Mouse (Mus musculus) neural tube, embryonic 14.5 days (tissue): Measurements from ENCODE around the gene Arl4a. TPM values are rescaled to one million over a fixed set of nuclear protein-coding genes. Genes with fewer than 3 reads are reported as not detected.

Source experiments
- ATAC-seq: fragments of 200-750 bp; cut with Nextera tagmentation; 2 replicates; pipeline ENCODE4 v1.8.0; 2017; ENCODE audit warnings: low read depth, mild to moderate bottlenecking, moderate TSS enrichment, moderate library complexity
- H3K27ac ChIP-seq: fragments of 300-500 bp; sonication (generic); 2 replicates; pipeline ENCODE4 v1.5.1; 2014; ENCODE audit warnings: low read depth, mild to moderate bottlenecking, control low read depth, low read length, moderate library complexity, mixed read lengths
- H3K27me3 ChIP-seq: fragments of 300-500 bp; sonication (generic); 2 replicates; pipeline ENCODE4 v1.6.1; 2014; ENCODE audit warnings: low read length; ENCODE audit not compliant: control insufficient read depth, insufficient read depth
- H3K36me3 ChIP-seq: fragments of 300-500 bp; sonication (generic); 2 replicates; pipeline ENCODE4 v1.6.1; 2014; ENCODE audit warnings: low read length, mixed read lengths; ENCODE audit not compliant: control insufficient read depth, insufficient read depth
- H3K4me1 ChIP-seq: fragments of 300-500 bp; sonication (generic); 2 replicates; pipeline ENCODE4 v1.6.1; 2014; ENCODE audit warnings: low read length; ENCODE audit not compliant: control insufficient read depth, insufficient read depth
- H3K4me2 ChIP-seq: fragments of 300-500 bp; sonication (generic); 2 replicates; pipeline ENCODE4 v1.6.1; 2014; ENCODE audit warnings: mild to moderate bottlenecking, low read depth, low read length, control low read depth
- H3K4me3 ChIP-seq: fragments of 300-500 bp; sonication (generic); 2 replicates; pipeline ENCODE4 v1.5.1; 2014; ENCODE audit warnings: low read depth, low read length, control low read depth, mixed read lengths
- H3K9ac ChIP-seq: fragments of 300-500 bp; sonication (generic); replicated peaks from 2 replicates; pipeline ENCODE4 v1.6.1; 2014; ENCODE audit warnings: low read depth, mild to moderate bottlenecking, control low read depth, low read length, mixed read lengths
- H3K9me3 ChIP-seq: fragments of 300-500 bp; sonication (generic); 2 replicates; pipeline ENCODE4 v1.6.1; 2016; ENCODE audit warnings: low read length; ENCODE audit not compliant: control insufficient read depth
- WGBS: fragments of 180-500 bp; shearing (Covaris S2); extraction: QIAGEN DNeasy Blood & Tissue Kit; methylation state at CpG from one replicate; pipeline ENCODE4 v1.1.7; 2014; 5-methylcytosine and 5-hydroxymethylcytosine counted together
- polyA plus RNA-seq: library from polyadenylated mRNA; unstranded; fragments of >200 nt; fragmentation: Nextera tagmentation; extraction: Ambion mirVana; gene quantifications from 2 replicates; pipeline ENCODE4 v1.2.1, GENCODE M21; 2014

Gene Arl4a
- polyA plus RNA-seq, 1 experiment from 2014 or later = 138 TPM

- Histone ChIP-seq H3K27ac (peak overlapping the region; percentile 19; the same call in 1 of the 2 replicates), H3K36me3 (no peaks in the 10 kb centered on the region), H3K4me2 (no peak overlapping the region), H3K9ac (no peak overlapping the region), H3K4me3 (no peak overlapping the region), H3K4me1 (peaks cover 2% of the 10 kb centered on the region; the same call in 1 of the 2 replicates), H3K9me3 (no peaks in the 10 kb centered on the region), H3K27me3 (no peaks in the 10 kb centered on the region)
- 42% methylated on average over 8 of the region's 8 CpGs for WGBS
- peak; percentile 80 for ATAC-seq
Observed at GRCm38 (mm10) chr12:39957931-39958671, 79.7 kb downstream of the Arl4a start.

GRCm38 (mm10) chr12:39956396-39956795 lies 81.4 kb downstream of the Arl4a start:
- peak; percentile 95 for ATAC-seq
- 13% methylated on average over 15 of the region's 15 CpGs for WGBS
- Histone ChIP-seq H3K4me1 (peaks cover 2% of the 10 kb centered on the region; the same call in 1 of the 2 replicates), H3K9me3 (no peaks in the 10 kb centered on the region), H3K36me3 (no peaks in the 10 kb centered on the region), H3K27me3 (no peaks in the 10 kb centered on the region), H3K27ac (peak overlapping the region; percentile 60; the same call in 1 of the 2 replicates), H3K4me3 (peak overlapping the region; percentile 19; the same call in 1 of the 2 replicates), H3K9ac (no peak overlapping the region; the same call in 1 of the 2 replicates), H3K4me2 (peak overlapping the region; percentile 39)

Other genes starting within 250 kb of the Arl4a start
- gene Scin, start 96.2 kb upstream of the Arl4a start, polyA plus RNA-seq = not detected in 2 replicates
- gene Lsmem1, start 161.5 kb upstream of the Arl4a start, polyA plus RNA-seq = 0.30 and 0.32 TPM in 2 replicates
- gene Ifrd1, start 210.5 kb upstream of the Arl4a start, polyA plus RNA-seq = 174 and 182 TPM in 2 replicates